Comparison of ENCODE assay signal across 8 mouse cellular contexts in the genomic region with DNA sequence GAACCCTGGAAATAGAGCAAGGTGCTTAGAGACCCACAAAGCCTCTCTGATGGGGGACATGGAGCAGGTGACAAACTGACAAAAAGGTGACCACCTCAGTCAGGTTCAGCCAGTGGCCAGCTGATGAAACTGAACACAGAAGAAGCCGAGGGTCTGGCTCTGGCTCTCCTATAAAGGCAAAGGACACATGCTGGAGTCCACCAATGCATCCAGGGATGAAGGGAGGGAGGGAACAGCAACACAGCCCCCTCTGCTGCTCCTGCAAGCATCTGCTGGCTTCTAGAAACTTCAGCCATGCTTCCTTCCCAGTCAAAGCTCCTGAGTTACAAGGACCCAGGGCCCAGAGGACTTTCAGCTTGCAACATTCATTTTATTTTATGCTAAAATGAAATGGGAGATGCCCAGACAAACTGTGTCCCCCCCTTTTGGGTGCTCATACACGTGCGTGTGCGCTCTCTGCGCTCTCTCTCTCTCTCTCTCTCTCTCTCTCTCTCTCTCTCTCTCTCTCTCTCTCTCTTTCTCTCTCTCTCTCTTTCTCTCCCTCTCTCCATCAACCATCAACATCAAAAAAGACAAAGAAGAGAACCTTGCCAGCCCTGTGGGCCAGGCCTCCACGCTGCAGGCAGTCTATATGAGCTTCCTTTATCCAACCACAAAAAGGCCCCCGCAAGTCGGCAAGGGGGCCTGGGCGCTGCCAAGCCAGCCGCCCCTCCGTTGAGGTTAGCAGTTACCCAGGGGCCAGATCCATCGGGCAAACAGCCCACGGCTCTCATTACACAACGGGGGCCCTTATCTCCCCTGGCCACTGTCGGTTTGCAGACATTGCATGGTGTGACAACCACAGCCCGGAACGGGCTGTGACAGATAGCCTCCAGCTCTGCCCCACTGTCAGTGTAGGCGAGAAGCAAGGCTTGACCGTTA. TPM values are rescaled to one million over a fixed set of nuclear protein-coding genes. Genes with fewer than 3 reads are reported as not detected.
DNase-seq lines count a peak whose midpoint lies in the region; ATAC-seq and TF ChIP-seq lines count a peak whose summit lies in the region.

No protein-coding gene starts in this region.

- H3K4me2 ChIP-seq in hindbrain, embryonic 11.5 days (replicated peaks; ENCODE audit: low read depth, low read length) = no peak overlapping the region
- no peak overlapping the region for H3K4me2 ChIP-seq in stomach, postnatal 0 days (replicated peaks; ENCODE audit: low read depth)

- ATAC-seq in hindbrain, embryonic 11.5 days (ENCODE audit: low FRiP score) = no peak
- ATAC-seq in hematopoietic stem cell, adult 5-6 weeks (replicated peaks in 1 of 2; ENCODE audit: insufficient read depth in 1 of 2, low FRiP score in 2 of 2, low TSS enrichment in 1 of 2, low read depth in 1 of 2, poor library complexity in 2 of 2, severe bottlenecking in 2 of 2) = peak; percentile 84
- no peak for ATAC-seq in stomach, postnatal 0 days (ENCODE audit: low FRiP score, low TSS enrichment)

- H3K27me3 ChIP-seq in hindbrain, embryonic 10.5 days (ENCODE audit: insufficient read depth, poor library complexity, severe bottlenecking) = no peaks in the 10 kb centered on the region
- H3K27me3 ChIP-seq in hindbrain, embryonic 11.5 days (ENCODE audit: control insufficient read depth, insufficient read depth, low read length) = no peaks in the 10 kb centered on the region
- no peaks in the 10 kb centered on the region for H3K27me3 ChIP-seq in stomach, postnatal 0 days (ENCODE audit: control insufficient read depth, insufficient read depth, low read length)

- 79% methylated on average over 19 of the region's 19 CpGs for WGBS in hindbrain, embryonic 10.5 days
- 73% methylated on average over 19 of the region's 19 CpGs for WGBS in hindbrain, embryonic 11.5 days
- 53% methylated on average over 19 of the region's 19 CpGs for WGBS in stomach, postnatal 0 days

- H3K9me3 ChIP-seq in hindbrain, embryonic 10.5 days = no peaks in the 10 kb centered on the region
- no peaks in the 10 kb centered on the region for H3K9me3 ChIP-seq in hindbrain, embryonic 11.5 days (ENCODE audit: control insufficient read depth, low read length)
- no peaks in the 10 kb centered on the region for H3K9me3 ChIP-seq in stomach, postnatal 0 days (ENCODE audit: control insufficient read depth, low read length)

- TF ChIP-seq CTCF in stomach, postnatal 0 days (IDR thresholded peaks at IDR 0.05; ENCODE audit: low read depth) = peak; percentile 34; the same call in 1 of the 2 replicates

- no peak for DNase-seq in hindbrain, embryonic 10.5 days (ENCODE audit: low spot score)
- DNase-seq in hindbrain, embryonic 11.5 days (ENCODE audit: low spot score) = no peak
- peak; percentile 52 to 73 for DNase-seq in spleen, postnatal 4 days (ENCODE audit: low spot score in 2 of 2)
- no peak for DNase-seq in spleen, postnatal 14 days (ENCODE audit: low spot score in 2 of 2)
- no peak for DNase-seq in stomach, postnatal 0 days (ENCODE audit: low spot score)
- DNase-seq in testis, postnatal 10 days (ENCODE audit: low spot score) = no peak
- no peak for DNase-seq in cerebellum, adult 9-11 months

- H3K27ac ChIP-seq in hindbrain, embryonic 10.5 days = peak overlapping the region; percentile 71
- H3K27ac ChIP-seq in hindbrain, embryonic 11.5 days (ENCODE audit: low read depth, low read length) = no peak overlapping the region
- H3K27ac ChIP-seq in stomach, postnatal 0 days (replicated peaks) = no peak overlapping the region

- H3K36me3 ChIP-seq in hindbrain, embryonic 10.5 days = peaks cover 11% of the 10 kb centered on the region
- H3K36me3 ChIP-seq in hindbrain, embryonic 11.5 days (ENCODE audit: control insufficient read depth, insufficient read depth, low read length) = no peaks in the 10 kb centered on the region
- H3K36me3 ChIP-seq in stomach, postnatal 0 days (ENCODE audit: control insufficient read depth, insufficient read depth, low read length) = no peaks in the 10 kb centered on the region

- H3K4me1 ChIP-seq in hindbrain, embryonic 10.5 days (replicated peaks) = peaks cover 39% of the 10 kb centered on the region
- H3K4me1 ChIP-seq in hindbrain, embryonic 11.5 days (replicated peaks; ENCODE audit: control insufficient read depth, insufficient read depth, low read length) = no peaks in the 10 kb centered on the region
- 0 out of 2 replicates have a peak, but pooled peaks cover 2% of the 10 kb centered on the region for H3K4me1 ChIP-seq in stomach, postnatal 0 days (replicated peaks; ENCODE audit: control insufficient read depth, insufficient read depth)

- no peak overlapping the region for H3K9ac ChIP-seq in hindbrain, embryonic 11.5 days (ENCODE audit: low read depth, low read length)
- no peak overlapping the region for H3K9ac ChIP-seq in stomach, postnatal 0 days (ENCODE audit: low read length)

- no peak overlapping the region for H3K4me3 ChIP-seq in hindbrain, embryonic 10.5 days
- no peak overlapping the region for H3K4me3 ChIP-seq in hindbrain, embryonic 11.5 days (ENCODE audit: low read depth, low read length)
- no peak overlapping the region for H3K4me3 ChIP-seq in stomach, postnatal 0 days (ENCODE audit: low read depth, low read length)

- TF ChIP-seq EP300 in stomach, postnatal 0 days (optimal IDR thresholded peaks at IDR 0.05) = no peak

RNA-seq across cellular contexts. Expression of a gene that starts 21.8 kb away (rescaled TPM):
- polyA plus RNA-seq in hindbrain, embryonic 10.5 days (2016; fragmentation: Nextera tagmentation; extraction: Ambion mirVana) = 22.6 and 35.6 TPM in 2 replicates
- 8.4 and 10.6 TPM in 2 replicates for polyA plus RNA-seq in hindbrain, embryonic 11.5 days (2014; fragmentation: Nextera tagmentation; extraction: Ambion mirVana)
- total RNA-seq in hematopoietic stem cell, adult 5-6 weeks (2017) = 3.3 and 3.7 TPM in 2 replicates
- 1.2 and 1.7 TPM in 2 replicates for polyA plus RNA-seq in stomach, postnatal 0 days (2015; fragmentation: Nextera tagmentation; extraction: Ambion mirVana)

Comparison
In these comparisons a context has a peak if more than half of its experiments do, and no peak if none do; other contexts are left out.
1. DNase-seq: peak in spleen, postnatal 4 days (2 of 2); none in hindbrain, embryonic 10.5 days (single experiment), hindbrain, embryonic 11.5 days (single experiment), spleen, postnatal 14 days (0 of 2), stomach, postnatal 0 days (single experiment), testis, postnatal 10 days (single experiment) and cerebellum, adult 9-11 months (single experiment).
2. ATAC-seq: peak in hematopoietic stem cell, adult 5-6 weeks (2 of 2); none in hindbrain, embryonic 11.5 days (single experiment) and stomach, postnatal 0 days (single experiment).